Mouse (Mus musculus): ENCODE data around the gene Smg6. TPM values are rescaled to one million over a fixed set of nuclear protein-coding genes. Genes with fewer than 3 reads are reported as not detected.

Gene Smg6
- total RNA-seq, 1 experiment, result 19.9 TPM

DNA sequence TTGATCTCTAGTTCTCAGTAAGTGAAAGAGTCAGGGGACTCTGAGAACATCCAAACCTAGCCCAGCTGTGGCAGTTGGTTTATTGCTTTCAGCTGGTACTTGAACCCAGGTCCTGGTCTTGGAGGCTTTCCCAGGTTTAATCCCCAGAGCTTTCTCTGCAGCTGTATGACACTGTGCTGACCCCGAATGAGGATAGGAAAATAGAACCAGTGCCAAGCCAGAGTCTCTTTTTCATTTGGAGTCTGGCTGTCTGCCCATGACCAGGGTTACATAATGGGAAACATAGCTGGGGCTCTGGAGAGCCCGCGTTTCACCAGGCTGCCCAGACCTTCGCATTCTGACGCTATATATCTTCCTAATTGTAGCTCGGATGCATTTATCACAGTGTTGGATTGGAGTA lies 121.4 kb downstream of the Smg6 start:
- no peak for DNase-seq (ENCODE audit: low read depth, low spot score)
- H3K27ac ChIP-seq (ENCODE audit: insufficient read depth, low read depth, low read length, poor library complexity, severe bottlenecking), result no peak overlapping the region
- no peaks in the 10 kb centered on the region for H3K36me3 ChIP-seq (ENCODE audit: control insufficient read depth, insufficient read depth, low read length, poor library complexity, severe bottlenecking)
- in situ Hi-C loops (cut with MboI; ENCODE audit: low sequenced_read_pairs in 2 of 2, unreplicated experiment in 2 of 2), result no loop called here
- no peaks in the 10 kb centered on the region for H3K9me3 ChIP-seq (ENCODE audit: control insufficient read depth, insufficient read depth, low read depth, low read length)
- no peaks in the 10 kb centered on the region for H3K4me1 ChIP-seq (ENCODE audit: control insufficient read depth in 2 of 2, insufficient read depth in 2 of 2, low read length in 2 of 2, poor library complexity in 1 of 2)
- no peak overlapping the region for H3K4me3 ChIP-seq (ENCODE audit: insufficient read depth in 1 of 2, low read depth in 1 of 2, low read length in 2 of 2, poor library complexity in 1 of 2, severe bottlenecking in 1 of 2)
- TF ChIP-seq MAFK (IDR thresholded peaks at IDR 0.05; ENCODE audit: insufficient read depth, low read depth, low read length) (no peak), ZC3H11A (IDR thresholded peaks at IDR 0.05; ENCODE audit: borderline replicate concordance, low read depth, low read length) (no peak), CHD2 (IDR thresholded peaks at IDR 0.05; ENCODE audit: low read depth, low read length) (no peak), ZNF384 (IDR thresholded peaks at IDR 0.05; ENCODE audit: low read depth, low read length) (no peak), HCFC1 (IDR thresholded peaks at IDR 0.05; ENCODE audit: borderline replicate concordance, insufficient read depth, low read length) (no peak)
- H3K9ac ChIP-seq (ENCODE audit: insufficient read depth, low read depth, low read length, poor library complexity, severe bottlenecking), result no peak overlapping the region

DNA sequence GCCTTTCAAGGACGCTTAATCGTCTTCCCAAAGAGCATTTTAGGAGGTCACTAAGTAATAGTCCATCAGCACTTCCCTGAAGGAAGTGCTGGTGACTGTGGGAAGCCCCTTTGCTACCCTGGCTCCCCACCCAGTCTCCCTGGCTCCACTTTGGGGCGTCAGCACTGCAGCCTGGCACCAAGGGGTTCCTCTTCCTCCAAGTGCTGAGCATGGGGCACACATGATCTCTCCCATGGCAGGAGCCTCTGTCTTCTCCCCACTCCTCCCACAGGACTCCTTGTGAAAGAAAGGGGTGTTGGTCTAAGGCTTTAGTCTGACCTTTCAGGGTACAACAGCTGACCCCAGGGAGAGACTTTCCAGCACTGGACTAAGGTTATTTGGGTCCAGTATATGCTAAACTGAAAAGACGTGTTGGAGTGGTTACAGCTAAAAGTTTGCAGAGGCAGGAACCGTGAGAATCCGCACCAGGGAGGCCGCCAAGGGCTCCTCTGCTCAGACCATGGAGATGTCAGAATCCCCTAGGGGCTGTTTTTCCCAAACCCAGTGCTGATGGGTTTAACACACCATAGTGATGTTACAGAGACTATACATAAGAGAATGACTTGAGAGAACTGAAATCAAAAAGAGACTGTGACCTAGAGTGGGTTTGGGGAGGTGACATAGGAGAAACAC lies 122.2 kb downstream of the Smg6 start:
- Histone ChIP-seq H3K4me3 (ENCODE audit: insufficient read depth in 1 of 2, low read depth in 1 of 2, low read length in 2 of 2, poor library complexity in 1 of 2, severe bottlenecking in 1 of 2) (no peak overlapping the region), H3K9me3 (ENCODE audit: control insufficient read depth, insufficient read depth, low read depth, low read length) (no peaks in the 10 kb centered on the region), H3K27ac (ENCODE audit: insufficient read depth, low read depth, low read length, poor library complexity, severe bottlenecking) (no peak overlapping the region)

DNA sequence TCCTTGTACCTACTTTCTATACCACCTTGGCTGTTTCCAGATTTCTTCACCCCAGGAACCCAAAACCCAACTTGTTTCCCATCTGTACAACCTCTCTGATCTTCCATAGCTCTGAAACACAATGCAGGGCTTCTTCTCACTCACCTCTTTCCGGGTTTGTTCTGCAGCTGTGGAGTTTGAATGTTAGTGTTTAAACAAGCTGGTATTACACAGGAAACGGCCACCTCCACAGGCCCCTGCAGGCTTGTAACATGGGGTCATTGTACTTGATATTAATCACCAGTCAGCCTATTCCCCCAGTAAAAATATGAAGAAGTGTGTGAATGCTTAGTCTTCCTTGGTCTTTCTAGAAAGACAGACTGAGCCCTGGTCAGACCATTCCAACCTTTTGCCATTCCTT lies 123.5 kb downstream of the Smg6 start:
- no peak overlapping the region for H3K27ac ChIP-seq (ENCODE audit: insufficient read depth, low read depth, low read length, poor library complexity, severe bottlenecking)
- no peaks in the 10 kb centered on the region for H3K4me1 ChIP-seq (ENCODE audit: control insufficient read depth in 2 of 2, insufficient read depth in 2 of 2, low read length in 2 of 2, poor library complexity in 1 of 2)
- DNase-seq (ENCODE audit: low read depth, low spot score), result no peak
- no peaks in the 10 kb centered on the region; the same call in 1 of the 2 replicates for H3K36me3 ChIP-seq (ENCODE audit: control insufficient read depth, insufficient read depth, low read length, poor library complexity, severe bottlenecking)
- no peak for TF ChIP-seq ZNF384 (IDR thresholded peaks at IDR 0.05; ENCODE audit: low read depth, low read length)
- H3K9me3 ChIP-seq (ENCODE audit: control insufficient read depth, insufficient read depth, low read depth, low read length), result no peaks in the 10 kb centered on the region
- in situ Hi-C loops (cut with MboI; ENCODE audit: low sequenced_read_pairs in 2 of 2, unreplicated experiment in 2 of 2), result no loop called here
- no peak overlapping the region for H3K9ac ChIP-seq (ENCODE audit: insufficient read depth, low read depth, low read length, poor library complexity, severe bottlenecking)
- no peak overlapping the region for H3K4me3 ChIP-seq (ENCODE audit: insufficient read depth in 1 of 2, low read depth in 1 of 2, low read length in 2 of 2, poor library complexity in 1 of 2, severe bottlenecking in 1 of 2)

More for the DNA sequence above, 122.2 kb downstream of the Smg6 start:
- TF ChIP-seq CHD2 (IDR thresholded peaks at IDR 0.05; ENCODE audit: low read depth, low read length) (no peak), ZC3H11A (IDR thresholded peaks at IDR 0.05; ENCODE audit: borderline replicate concordance, low read depth, low read length) (no peak), ZNF384 (IDR thresholded peaks at IDR 0.05; ENCODE audit: low read depth, low read length) (no peak), HCFC1 (IDR thresholded peaks at IDR 0.05; ENCODE audit: borderline replicate concordance, insufficient read depth, low read length) (no peak), MAFK (IDR thresholded peaks at IDR 0.05; ENCODE audit: insufficient read depth, low read depth, low read length) (no peak)
- no peaks in the 10 kb centered on the region for H3K4me1 ChIP-seq (ENCODE audit: control insufficient read depth in 2 of 2, insufficient read depth in 2 of 2, low read length in 2 of 2, poor library complexity in 1 of 2)
- no peak overlapping the region for H3K9ac ChIP-seq (ENCODE audit: insufficient read depth, low read depth, low read length, poor library complexity, severe bottlenecking)
- in situ Hi-C loops (cut with MboI; ENCODE audit: low sequenced_read_pairs in 2 of 2, unreplicated experiment in 2 of 2), result no loop called here
- H3K36me3 ChIP-seq (ENCODE audit: control insufficient read depth, insufficient read depth, low read length, poor library complexity, severe bottlenecking), result no peaks in the 10 kb centered on the region; the same call in 1 of the 2 replicates
- DNase-seq (ENCODE audit: low read depth, low spot score), result no peak

DNA sequence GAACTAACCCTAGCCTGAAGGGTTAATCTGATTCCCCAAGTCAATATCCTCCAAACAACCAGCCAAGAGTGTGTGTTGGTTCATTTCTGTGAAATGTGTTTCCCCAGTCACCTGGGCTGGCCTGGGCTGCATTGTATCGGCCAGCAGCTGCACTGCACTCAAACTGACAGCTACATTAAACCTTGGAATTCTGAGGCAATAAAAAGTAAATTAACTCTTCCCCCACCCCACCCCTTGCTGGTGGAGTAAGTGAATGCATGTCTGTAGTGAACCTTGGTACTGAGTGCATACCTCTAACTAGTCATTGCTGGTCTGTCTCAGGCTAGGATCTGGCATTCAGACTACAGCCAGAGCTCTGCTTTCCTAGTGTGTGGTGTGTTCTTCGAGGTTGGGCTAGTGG lies 124.2 kb downstream of the Smg6 start:
- Histone ChIP-seq H3K4me1 (ENCODE audit: control insufficient read depth in 2 of 2, insufficient read depth in 2 of 2, low read length in 2 of 2, poor library complexity in 1 of 2) (no peaks in the 10 kb centered on the region), H3K36me3 (ENCODE audit: control insufficient read depth, insufficient read depth, low read length, poor library complexity, severe bottlenecking) (no peaks in the 10 kb centered on the region; the same call in 1 of the 2 replicates), H3K9me3 (ENCODE audit: control insufficient read depth, insufficient read depth, low read depth, low read length) (no peaks in the 10 kb centered on the region), H3K9ac (ENCODE audit: insufficient read depth, low read depth, low read length, poor library complexity, severe bottlenecking) (no peak overlapping the region), H3K27ac (ENCODE audit: insufficient read depth, low read depth, low read length, poor library complexity, severe bottlenecking) (no peak overlapping the region), H3K4me3 (ENCODE audit: insufficient read depth in 1 of 2, low read depth in 1 of 2, low read length in 2 of 2, poor library complexity in 1 of 2, severe bottlenecking in 1 of 2) (no peak overlapping the region)
- no peak for DNase-seq (ENCODE audit: low read depth, low spot score)
- in situ Hi-C loops (cut with MboI; ENCODE audit: low sequenced_read_pairs in 2 of 2, unreplicated experiment in 2 of 2), result no loop called here
- TF ChIP-seq ZNF384 (IDR thresholded peaks at IDR 0.05; ENCODE audit: low read depth, low read length), result no peak
- no peak for TF ChIP-seq CHD2 (IDR thresholded peaks at IDR 0.05; ENCODE audit: low read depth, low read length)
- TF ChIP-seq HCFC1 (IDR thresholded peaks at IDR 0.05; ENCODE audit: borderline replicate concordance, insufficient read depth, low read length), result no peak
- no peak for TF ChIP-seq MAFK (IDR thresholded peaks at IDR 0.05; ENCODE audit: insufficient read depth, low read depth, low read length)
- TF ChIP-seq ZC3H11A (IDR thresholded peaks at IDR 0.05; ENCODE audit: borderline replicate concordance, low read depth, low read length), result no peak

DNA sequence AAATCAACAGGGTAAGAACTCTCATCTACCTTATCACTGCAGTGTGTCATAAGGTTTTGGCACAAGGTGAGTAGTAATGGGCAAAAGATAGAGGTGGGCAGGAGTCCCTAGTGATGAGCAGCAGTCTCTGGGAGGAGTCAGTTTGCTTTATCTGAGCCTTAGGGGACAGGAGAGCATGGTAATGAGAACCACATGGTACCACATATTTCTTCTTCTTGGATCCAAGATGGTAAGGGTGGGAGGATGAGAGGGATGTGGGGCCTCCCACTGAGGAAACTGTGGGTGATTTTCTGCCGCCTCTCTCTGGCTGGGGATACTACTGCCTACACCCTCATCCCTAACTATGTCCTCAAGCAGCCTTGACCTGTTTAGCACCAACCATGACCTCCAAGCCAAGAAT lies 125.6 kb downstream of the Smg6 start:
- DNase-seq (ENCODE audit: low read depth, low spot score), result no peak
- H3K4me1 ChIP-seq (ENCODE audit: control insufficient read depth in 2 of 2, insufficient read depth in 2 of 2, low read length in 2 of 2, poor library complexity in 1 of 2), result no peaks in the 10 kb centered on the region
- H3K9ac ChIP-seq (ENCODE audit: insufficient read depth, low read depth, low read length, poor library complexity, severe bottlenecking), result no peak overlapping the region
- TF ChIP-seq MAFK (IDR thresholded peaks at IDR 0.05; ENCODE audit: insufficient read depth, low read depth, low read length) (no peak), ZNF384 (IDR thresholded peaks at IDR 0.05; ENCODE audit: low read depth, low read length) (no peak), ZC3H11A (IDR thresholded peaks at IDR 0.05; ENCODE audit: borderline replicate concordance, low read depth, low read length) (no peak), CHD2 (IDR thresholded peaks at IDR 0.05; ENCODE audit: low read depth, low read length) (no peak), HCFC1 (IDR thresholded peaks at IDR 0.05; ENCODE audit: borderline replicate concordance, insufficient read depth, low read length) (no peak)
- in situ Hi-C loops (cut with MboI; ENCODE audit: low sequenced_read_pairs in 2 of 2, unreplicated experiment in 2 of 2), result no loop called here
- no peaks in the 10 kb centered on the region; the same call in 1 of the 2 replicates for H3K36me3 ChIP-seq (ENCODE audit: control insufficient read depth, insufficient read depth, low read length, poor library complexity, severe bottlenecking)
- H3K27ac ChIP-seq (ENCODE audit: insufficient read depth, low read depth, low read length, poor library complexity, severe bottlenecking), result no peak overlapping the region
- no peak overlapping the region for H3K4me3 ChIP-seq (ENCODE audit: insufficient read depth in 1 of 2, low read depth in 1 of 2, low read length in 2 of 2, poor library complexity in 1 of 2, severe bottlenecking in 1 of 2)
- H3K9me3 ChIP-seq (ENCODE audit: control insufficient read depth, insufficient read depth, low read depth, low read length), result no peaks in the 10 kb centered on the region
